Mouse (Mus musculus) embryonic facial prominence, embryonic 10.5 days (tissue): Measurements from ENCODE around the gene Phb2. TPM values are rescaled to one million over a fixed set of nuclear protein-coding genes. Genes with fewer than 3 reads are reported as not detected.
"Not testable (repeated sequence)": the region's sequence is repeated elsewhere in the genome, so short reads cannot be mapped to it uniquely, and the experiment has no call there.

Experiments
- DNase-seq: peaks from one replicate; pipeline ENCODE4 v3.0.0-alpha.2; 2017; ENCODE audit warnings: low spot score
- H3K27ac ChIP-seq: fragments of 300-500 bp; sonication (generic); replicated peaks from 2 replicates; pipeline ENCODE4 v1.5.1; 2016; ENCODE audit warnings: mild to moderate bottlenecking
- H3K27me3 ChIP-seq: fragments of 300-500 bp; sonication (generic); replicated peaks from 2 replicates; pipeline ENCODE4 v1.6.1; 2016; ENCODE audit warnings: low read depth, mild to moderate bottlenecking; ENCODE audit not compliant: poor library complexity, severe bottlenecking
- H3K36me3 ChIP-seq: fragments of 300-500 bp; sonication (generic); replicated peaks from 2 replicates; pipeline ENCODE4 v1.6.1; 2016; ENCODE audit warnings: mild to moderate bottlenecking, moderate library complexity
- H3K4me1 ChIP-seq: fragments of 300-500 bp; sonication (generic); 2 replicates; pipeline ENCODE4 v1.6.1; 2016
- H3K4me3 ChIP-seq: fragments of 300-500 bp; sonication (generic); 2 replicates; pipeline ENCODE4 v1.5.1; 2016; ENCODE audit warnings: mild to moderate bottlenecking, moderate library complexity
- H3K9me3 ChIP-seq: fragments of 300-500 bp; sonication (generic); 2 replicates; pipeline ENCODE4 v1.6.1; 2016; ENCODE audit warnings: mild to moderate bottlenecking
- WGBS: fragments of 180-500 bp; shearing (Covaris S2); methylation state at CpG from one replicate; pipeline ENCODE4 v1.1.7; 2016; 5-methylcytosine and 5-hydroxymethylcytosine counted together
- polyA plus RNA-seq: library from polyadenylated mRNA; unstranded; fragments of >200 nt; fragmentation: Nextera tagmentation; extraction: Ambion mirVana; gene quantifications from 2 replicates; pipeline ENCODE4 v1.2.1, GENCODE M21; 2016

Gene Phb2
- polyA plus RNA-seq, 1 experiment from 2014 or later: 473 TPM

GRCm38 (mm10) chr6:124678769-124679168 is 33.4 kb upstream of the Phb2 start:
- H3K27ac ChIP-seq: no peak overlapping the region
- no peaks in the 10 kb centered on the region for H3K9me3 ChIP-seq
- no peak for DNase-seq
- WGBS: 95% methylated on average over 7 of the region's 7 CpGs
- no peaks in the 10 kb centered on the region for H3K27me3 ChIP-seq
- H3K4me3 ChIP-seq: no peak overlapping the region
- no peaks in the 10 kb centered on the region for H3K4me1 ChIP-seq
- H3K36me3 ChIP-seq: peaks cover 16% of the 10 kb centered on the region

- no peaks in the 10 kb centered on the region for H3K27me3 ChIP-seq
- H3K27ac ChIP-seq: no peak overlapping the region
- 96% methylated on average over 3 of the region's 3 CpGs for WGBS
- peaks cover 9% of the 10 kb centered on the region for H3K36me3 ChIP-seq
- H3K4me1 ChIP-seq: no peaks in the 10 kb centered on the region
- DNase-seq: no peak
- no peak overlapping the region for H3K4me3 ChIP-seq
- H3K9me3 ChIP-seq: no peaks in the 10 kb centered on the region
Observed at GRCm38 (mm10) chr6:124679486-124679885, 32.6 kb upstream of the Phb2 start.

GRCm38 (mm10) chr6:124682291-124682690 is 29.8 kb upstream of the Phb2 start:
- DNase-seq, H3K36me3 ChIP-seq: not testable (repeated sequence)
- WGBS: 70% methylated on average over 6 of the region's 6 CpGs

GRCm38 (mm10) chr6:124683591-124684417 is 28.3 kb upstream of the Phb2 start:
- 87% methylated on average over 14 of the region's 14 CpGs for WGBS
- no peak for DNase-seq

More at GRCm38 (mm10) chr6:124682291-124682690, 29.8 kb upstream of the Phb2 start:
- not testable (repeated sequence) for H3K27ac ChIP-seq, H3K27me3 ChIP-seq, H3K4me1 ChIP-seq, H3K4me3 ChIP-seq, H3K9me3 ChIP-seq

GRCm38 (mm10) chr6:124685606-124686386 is 26.3 kb upstream of the Phb2 start:
- DNase-seq: no peak
- 0 out of 2 replicates have a peak, but pooled peaks cover 3% of the 10 kb centered on the region for H3K4me1 ChIP-seq
- WGBS: 91% methylated on average over 12 of the region's 12 CpGs

More at GRCm38 (mm10) chr6:124683591-124684417, 28.3 kb upstream of the Phb2 start:
- H3K27ac ChIP-seq: no peak overlapping the region
- H3K4me1 ChIP-seq: 0 out of 2 replicates have a peak, but pooled peaks cover 3% of the 10 kb centered on the region
- H3K27me3 ChIP-seq: no peaks in the 10 kb centered on the region
- H3K36me3 ChIP-seq: 0 out of 2 replicates have a peak, but pooled peaks cover 2% of the 10 kb centered on the region
- no peak overlapping the region for H3K4me3 ChIP-seq
- H3K9me3 ChIP-seq: no peaks in the 10 kb centered on the region

GRCm38 (mm10) chr6:124686644-124687043 is 25.5 kb upstream of the Phb2 start:
- not testable (repeated sequence) for H3K27me3 ChIP-seq, H3K4me3 ChIP-seq, H3K4me1 ChIP-seq, H3K27ac ChIP-seq, H3K9me3 ChIP-seq, H3K36me3 ChIP-seq, DNase-seq
- 67% methylated on average over 1 of the region's 1 CpGs for WGBS

More at GRCm38 (mm10) chr6:124685606-124686386, 26.3 kb upstream of the Phb2 start:
- Histone ChIP-seq H3K9me3 (no peaks in the 10 kb centered on the region), H3K4me3 (no peak overlapping the region), H3K27me3 (no peaks in the 10 kb centered on the region), H3K27ac (no peak overlapping the region), H3K36me3 (0 out of 2 replicates have a peak, but pooled peaks cover 2% of the 10 kb centered on the region)

GRCm38 (mm10) chr6:124688151-124688758 is 23.9 kb upstream of the Phb2 start:
- Histone ChIP-seq H3K27ac (no peak overlapping the region), H3K9me3 (no peaks in the 10 kb centered on the region), H3K4me1 (peaks cover 6% of the 10 kb centered on the region), H3K4me3 (no peak overlapping the region), H3K27me3 (no peaks in the 10 kb centered on the region), H3K36me3 (0 out of 2 replicates have a peak, but pooled peaks cover 2% of the 10 kb centered on the region)
- WGBS: 86% methylated on average over 8 of the region's 8 CpGs
- DNase-seq: no peak

- Histone ChIP-seq H3K36me3 (0 out of 2 replicates have a peak, but pooled peaks cover 2% of the 10 kb centered on the region), H3K4me1 (peaks cover 14% of the 10 kb centered on the region), H3K4me3 (no peak overlapping the region), H3K27ac (no peak overlapping the region), H3K27me3 (no peaks in the 10 kb centered on the region), H3K9me3 (no peaks in the 10 kb centered on the region)
- DNase-seq: no peak
- WGBS: 91% methylated on average over 3 of the region's 3 CpGs
Observed at GRCm38 (mm10) chr6:124689011-124689410, 23.1 kb upstream of the Phb2 start.

GRCm38 (mm10) chr6:124690517-124690916 is 21.6 kb upstream of the Phb2 start:
- H3K9me3 ChIP-seq: no peaks in the 10 kb centered on the region
- H3K27ac ChIP-seq: no peak overlapping the region
- WGBS: 96% methylated on average over 3 of the region's 3 CpGs
- peaks cover 23% of the 10 kb centered on the region for H3K4me1 ChIP-seq
- no peaks in the 10 kb centered on the region for H3K27me3 ChIP-seq
- no peak overlapping the region for H3K4me3 ChIP-seq
- no peak for DNase-seq
- peaks cover 2% of the 10 kb centered on the region; the same call in 1 of the 2 replicates for H3K36me3 ChIP-seq

- peaks cover 7% of the 10 kb centered on the region for H3K36me3 ChIP-seq
- no peak overlapping the region for H3K27ac ChIP-seq
- no peaks in the 10 kb centered on the region for H3K27me3 ChIP-seq
- peaks cover 20% of the 10 kb centered on the region for H3K4me1 ChIP-seq
- no peaks in the 10 kb centered on the region for H3K9me3 ChIP-seq
- no peak overlapping the region for H3K4me3 ChIP-seq
- 70% methylated on average over 15 of the region's 15 CpGs for WGBS
- DNase-seq: no peak
Observed at GRCm38 (mm10) chr6:124693243-124693981, 18.7 kb upstream of the Phb2 start.

- no peak overlapping the region for H3K27ac ChIP-seq
- no peak for DNase-seq
Observed at GRCm38 (mm10) chr6:124694166-124694955, 17.8 kb upstream of the Phb2 start.

More at GRCm38 (mm10) chr6:124694166-124694955, 17.8 kb upstream of the Phb2 start:
- Histone ChIP-seq H3K9me3 (no peaks in the 10 kb centered on the region), H3K4me1 (peaks cover 20% of the 10 kb centered on the region), H3K4me3 (no peak overlapping the region), H3K36me3 (peaks cover 16% of the 10 kb centered on the region), H3K27me3 (no peaks in the 10 kb centered on the region)
- WGBS: 72% methylated on average over 15 of the region's 15 CpGs
